17 mouse cellular contexts compared by ENCODE assay signal in the genomic region with DNA sequence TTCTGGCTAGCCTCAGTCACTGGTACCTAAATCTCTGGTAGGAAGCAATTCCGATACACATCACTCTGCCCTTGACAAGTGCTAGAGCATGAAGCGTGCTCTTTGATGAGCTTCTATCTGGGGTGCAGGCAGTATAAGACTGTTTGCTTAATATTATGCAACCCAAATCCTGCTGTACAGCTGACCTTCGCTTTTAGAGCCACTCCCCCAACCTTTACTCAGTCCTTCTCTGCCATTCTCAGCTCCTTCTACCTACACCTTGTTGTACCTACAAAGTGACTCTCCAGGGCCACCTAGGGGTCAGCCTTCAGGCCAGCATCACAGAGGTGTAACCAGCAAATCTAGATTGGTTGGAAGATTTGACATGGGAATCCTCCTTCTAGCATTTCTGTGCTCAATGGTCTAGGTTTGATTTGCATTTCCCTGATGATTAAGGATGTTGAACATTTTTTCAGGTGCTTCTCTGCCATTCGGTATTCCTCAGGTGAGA.
A peak's percentile ranks its signal among the peaks of the same experiment; 100 is the strongest.
DNase-seq lines count a peak whose midpoint lies in the region; ATAC-seq and TF ChIP-seq lines count a peak whose summit lies in the region.
"Had no signal": no experiment of that assay in that cellular context is flagged by ENCODE, and none has a peak within 500 bp of the region (broad histone marks: within the 10 kb centered on the region; RNA-seq: fewer than 3 reads in every experiment).

No protein-coding gene starts in this region.

- H3K4me3 ChIP-seq in liver, embryonic 16.5 days (ENCODE audit: low read depth, low read length), result no peak overlapping the region
- no peak overlapping the region for H3K4me3 ChIP-seq in liver, embryonic 11.5 days (ENCODE audit: low read depth, low read length)
- no peak overlapping the region for H3K4me3 ChIP-seq in CH12.LX (replicated peaks in 1 of 3; ENCODE audit: low read depth in 2 of 3, low read length in 2 of 3, poor library complexity in 1 of 3)
- H3K4me3 ChIP-seq in MEL (ENCODE audit: control insufficient read depth in 1 of 2, insufficient read depth in 1 of 2, low read depth in 2 of 2, low read length in 2 of 2), result no peak overlapping the region
- no peak overlapping the region for H3K4me3 ChIP-seq in intestine, postnatal 0 days (ENCODE audit: low read depth, low read length)
- no peak overlapping the region for H3K4me3 ChIP-seq in forebrain, embryonic 14.5 days (ENCODE audit: low read depth, low read length)
- H3K4me3 ChIP-seq: embryonic facial prominence, embryonic 10.5 days; erythroblast, embryonic 14.5 days; midbrain, embryonic 12.5 days; myocyte had no signal

- no peak overlapping the region for H3K4me2 ChIP-seq in liver, embryonic 16.5 days (ENCODE audit: low read depth, low read length)
- H3K4me2 ChIP-seq in liver, embryonic 11.5 days, result no peak overlapping the region
- no peak overlapping the region for H3K4me2 ChIP-seq in CH12.LX (ENCODE audit: insufficient read depth, low read depth, poor library complexity, severe bottlenecking)
- H3K4me2 ChIP-seq in intestine, postnatal 0 days (replicated peaks; ENCODE audit: low read depth), result no peak overlapping the region
- H3K4me2 ChIP-seq in forebrain, embryonic 14.5 days (ENCODE audit: low read length), result no peak overlapping the region
- H3K4me2 ChIP-seq: midbrain, embryonic 12.5 days had no signal

- no peaks in the 10 kb centered on the region for H3K4me1 ChIP-seq in liver, embryonic 16.5 days (ENCODE audit: control insufficient read depth, low read depth, low read length)
- H3K4me1 ChIP-seq in liver, embryonic 11.5 days (replicated peaks; ENCODE audit: control insufficient read depth, insufficient read depth, low read length), result no peaks in the 10 kb centered on the region
- no peaks in the 10 kb centered on the region for H3K4me1 ChIP-seq in CH12.LX (ENCODE audit: control insufficient read depth in 1 of 2, insufficient read depth in 2 of 2)
- H3K4me1 ChIP-seq in MEL (ENCODE audit: control insufficient read depth in 1 of 2, insufficient read depth in 2 of 2, low read length in 2 of 2), result no peaks in the 10 kb centered on the region
- no peaks in the 10 kb centered on the region for H3K4me1 ChIP-seq in intestine, postnatal 0 days (replicated peaks; ENCODE audit: control insufficient read depth, insufficient read depth, low read length)
- no peaks in the 10 kb centered on the region for H3K4me1 ChIP-seq in forebrain, embryonic 14.5 days (ENCODE audit: control insufficient read depth, insufficient read depth, low read length)
- H3K4me1 ChIP-seq: embryonic facial prominence, embryonic 10.5 days; midbrain, embryonic 12.5 days had no signal

- TF ChIP-seq CTCF in CH12.LX (conservative IDR thresholded peaks at IDR 0.05 in 1 of 2, IDR thresholded peaks at IDR 0.05 in 1 of 2; ENCODE audit: low read depth in 2 of 2, low read length in 2 of 2) (peak in 1 of 2 experiments; percentile 50; a peak in 2 of 4 replicates), MEL (IDR thresholded peaks at IDR 0.05 in 2 of 3, conservative IDR thresholded peaks at IDR 0.05 in 1 of 3; ENCODE audit: control insufficient read depth in 1 of 3, insufficient read depth in 1 of 3, low read depth in 2 of 3, low read length in 3 of 3, poor library complexity in 1 of 3, severe bottlenecking in 1 of 3) (peak in 2 of 3 experiments; percentile 7 to 21; a peak in 2 of 6 replicates)
- peak; percentile 62 for TF ChIP-seq CTCF in intestine, postnatal 0 days (IDR thresholded peaks at IDR 0.05; ENCODE audit: low read depth)

- DNase-seq in liver, embryonic 11.5 days (ENCODE audit: low spot score), result no peak
- peak; percentile 8 for DNase-seq in CH12.LX (ENCODE audit: extremely low read depth)
- DNase-seq in MEL (ENCODE audit: low read depth, low spot score), result no peak
- no peak for DNase-seq in forebrain, embryonic 14.5 days (ENCODE audit: low spot score)
- DNase-seq in Muller cell, postnatal 12 days (ENCODE audit: inconsistent ontology term), result no peak
- DNase-seq: cerebellum, postnatal 36 days; forebrain, postnatal 0 days; gastrocnemius, postnatal 14 days; heart, postnatal 14 days had no signal

- no peaks in the 10 kb centered on the region for H3K9me3 ChIP-seq in liver, embryonic 16.5 days (replicated peaks; ENCODE audit: control insufficient read depth, low read length)
- H3K9me3 ChIP-seq in liver, embryonic 11.5 days (ENCODE audit: control insufficient read depth, low read length), result no peaks in the 10 kb centered on the region
- H3K9me3 ChIP-seq in CH12.LX (replicated peaks; ENCODE audit: low read length), result no peaks in the 10 kb centered on the region
- no peaks in the 10 kb centered on the region for H3K9me3 ChIP-seq in MEL (replicated peaks; ENCODE audit: insufficient read depth, low read length)
- no peaks in the 10 kb centered on the region for H3K9me3 ChIP-seq in intestine, postnatal 0 days (ENCODE audit: control insufficient read depth)
- no peaks in the 10 kb centered on the region for H3K9me3 ChIP-seq in forebrain, embryonic 14.5 days (replicated peaks; ENCODE audit: control insufficient read depth, low read length)
- H3K9me3 ChIP-seq: embryonic facial prominence, embryonic 10.5 days; midbrain, embryonic 12.5 days had no signal

- H3K9ac ChIP-seq in liver, embryonic 16.5 days (ENCODE audit: low read depth, low read length), result no peak overlapping the region
- no peak overlapping the region for H3K9ac ChIP-seq in liver, embryonic 11.5 days (ENCODE audit: low read depth, low read length)
- no peak overlapping the region for H3K9ac ChIP-seq in CH12.LX (ENCODE audit: insufficient read depth, low read depth)
- H3K9ac ChIP-seq in MEL (ENCODE audit: control insufficient read depth, low read depth, low read length, poor library complexity, severe bottlenecking), result no peak overlapping the region
- no peak overlapping the region for H3K9ac ChIP-seq in intestine, postnatal 0 days (ENCODE audit: low read depth, low read length)
- H3K9ac ChIP-seq in forebrain, embryonic 14.5 days (ENCODE audit: low read length), result no peak overlapping the region
- H3K9ac ChIP-seq: forebrain, postnatal 0 days; midbrain, embryonic 12.5 days had no signal

- ATAC-seq in liver, embryonic 16.5 days (ENCODE audit: low read depth), result peak; percentile 16; the same call in 1 of the 2 replicates
- ATAC-seq in liver, embryonic 11.5 days (replicated peaks; ENCODE audit: low FRiP score), result no peak
- peak; percentile 61; the same call in 1 of the 2 replicates for ATAC-seq in intestine, postnatal 0 days
- ATAC-seq in forebrain, embryonic 14.5 days, result no peak
- ATAC-seq: forebrain, postnatal 0 days; hindbrain, embryonic 16.5 days had no signal

- TF ChIP-seq RAD21 in CH12.LX (IDR thresholded peaks at IDR 0.05; ENCODE audit: low read depth, low read length), result peak; percentile 36
- TF ChIP-seq RAD21 in MEL (IDR thresholded peaks at IDR 0.05; ENCODE audit: low read depth, low read length), result peak; percentile 3; the same call in 1 of the 2 replicates

- dilution Hi-C loops in CH12.LX (cut with MboI; ENCODE audit: extremely low pct_ligation_motif_present, extremely low pct_unique_long_range_greater_than_20kb, low sequenced_read_pairs), result no loop called here

- no peaks in the 10 kb centered on the region for H3K27me3 ChIP-seq in liver, embryonic 16.5 days (ENCODE audit: control insufficient read depth, insufficient read depth, low read depth, low read length)
- no peaks in the 10 kb centered on the region for H3K27me3 ChIP-seq in liver, embryonic 11.5 days (replicated peaks; ENCODE audit: control insufficient read depth, insufficient read depth, low read length)
- H3K27me3 ChIP-seq in CH12.LX (replicated peaks), result no peaks in the 10 kb centered on the region
- H3K27me3 ChIP-seq in MEL (ENCODE audit: control insufficient read depth in 1 of 2, insufficient read depth in 2 of 2, low read length in 2 of 2), result no peaks in the 10 kb centered on the region
- H3K27me3 ChIP-seq in intestine, postnatal 0 days (replicated peaks; ENCODE audit: control insufficient read depth, insufficient read depth, low read length), result no peaks in the 10 kb centered on the region
- H3K27me3 ChIP-seq in forebrain, embryonic 14.5 days (replicated peaks; ENCODE audit: control insufficient read depth, insufficient read depth, low read length), result no peaks in the 10 kb centered on the region
- H3K27me3 ChIP-seq: midbrain, embryonic 12.5 days had no signal

- WGBS in liver, embryonic 16.5 days (ENCODE audit: insufficient replicate concordance), result 67% methylated on average over 4 of the region's 4 CpGs
- WGBS in liver, embryonic 11.5 days, result 91% methylated on average over 4 of the region's 4 CpGs
- 66% methylated on average over 4 of the region's 4 CpGs for WGBS in intestine, postnatal 0 days
- 96% methylated on average over 4 of the region's 4 CpGs for WGBS in forebrain, embryonic 14.5 days

- TF ChIP-seq EP300 in CH12.LX (IDR thresholded peaks at IDR 0.05; ENCODE audit: low read length), result no peak
- TF ChIP-seq EP300 in MEL (IDR thresholded peaks at IDR 0.05; ENCODE audit: low read depth in 1 of 2, low read length in 2 of 2), result no peak

- in situ Hi-C loops in CH12.LX (cut with MboI; ENCODE audit: low pct_ligation_motif_present, low pct_unique_long_range_greater_than_20kb, low sequenced_read_pairs), result no loop called here

- H3K27ac ChIP-seq in liver, embryonic 16.5 days (ENCODE audit: low read length), result no peak overlapping the region
- no peak overlapping the region for H3K27ac ChIP-seq in liver, embryonic 11.5 days (ENCODE audit: low read depth, low read length)
- H3K27ac ChIP-seq in CH12.LX (ENCODE audit: insufficient read depth, low read depth), result no peak overlapping the region
- H3K27ac ChIP-seq in MEL (ENCODE audit: control insufficient read depth, low read depth, low read length), result no peak overlapping the region
- no peak overlapping the region for H3K27ac ChIP-seq in intestine, postnatal 0 days (ENCODE audit: low read depth, low read length)
- H3K27ac ChIP-seq in forebrain, embryonic 14.5 days (ENCODE audit: low read depth, low read length), result no peak overlapping the region
- H3K27ac ChIP-seq: embryonic facial prominence, embryonic 10.5 days; macrophage; midbrain, embryonic 12.5 days had no signal

- H3K79me2 ChIP-seq in CH12.LX (replicated peaks; ENCODE audit: control insufficient read depth, extremely low read depth, insufficient read depth, poor library complexity, severe bottlenecking) (no peaks in the 10 kb centered on the region), MEL (ENCODE audit: control insufficient read depth, insufficient read depth, low read length, poor library complexity) (no peaks in the 10 kb centered on the region)

- H3K36me3 ChIP-seq in liver, embryonic 16.5 days (ENCODE audit: control insufficient read depth, insufficient read depth), result no peaks in the 10 kb centered on the region
- no peaks in the 10 kb centered on the region; the same call in 1 of the 2 replicates for H3K36me3 ChIP-seq in liver, embryonic 11.5 days (ENCODE audit: control insufficient read depth, insufficient read depth, low read length)
- H3K36me3 ChIP-seq in CH12.LX (replicated peaks in 1 of 2; ENCODE audit: control insufficient read depth in 1 of 2, insufficient read depth in 1 of 2, low read length in 1 of 2), result peaks cover 5 to 16% of the 10 kb centered on the region in 2 experiments
- H3K36me3 ChIP-seq in MEL (ENCODE audit: control insufficient read depth in 1 of 2, insufficient read depth in 2 of 2, low read length in 2 of 2), result no peaks in the 10 kb centered on the region; a peak in 1 of 4 replicates
- H3K36me3 ChIP-seq in intestine, postnatal 0 days (ENCODE audit: control insufficient read depth, insufficient read depth), result peaks cover 9% of the 10 kb centered on the region
- H3K36me3 ChIP-seq in forebrain, embryonic 14.5 days (ENCODE audit: control insufficient read depth, insufficient read depth, low read length), result no peaks in the 10 kb centered on the region; the same call in 1 of the 2 replicates

- no peak for TF ChIP-seq POLR2A in CH12.LX (IDR thresholded peaks at IDR 0.05; ENCODE audit: low read depth, low read length)
- no peak for TF ChIP-seq POLR2A in MEL (IDR thresholded peaks at IDR 0.05; ENCODE audit: control insufficient read depth in 1 of 2, insufficient read depth in 1 of 2, low read depth in 1 of 2, low read length in 2 of 2, poor library complexity in 1 of 2)

Comparison
In these comparisons a context has a peak if more than half of its experiments do, and no peak if none do; other contexts are left out.
1. ATAC-seq: peak in liver, embryonic 16.5 days (single experiment) and intestine, postnatal 0 days (single experiment); none in liver, embryonic 11.5 days (single experiment) and forebrain, embryonic 14.5 days (single experiment).